Mouse (Mus musculus) layer of hippocampus, adult 18-20 months (tissue): Measurements from ENCODE around the gene S1pr2. TPM values are rescaled to one million over a fixed set of nuclear protein-coding genes. Genes with fewer than 3 reads are reported as not detected.

Experiments used
- DNase-seq, 2 experiments: peaks; one replicate each; pipeline ENCODE4 v3.0.0; 2022; ENCODE audit warnings: low spot score in 2 of 2
- total RNA-seq, 2 experiments: library from RNA; stranded (reverse); gene quantifications; 2 replicates each; pipeline ENCODE4 v1.2.3; 2021

Gene S1pr2
- total RNA-seq, 2 experiments from 2014 or later = 1.6 to 2.1 TPM

GRCm38 (mm10) chr9:20972141-20972992, 4.2 kb downstream of the S1pr2 start:
- peak; percentile 37 to 69 for DNase-seq

GRCm38 (mm10) chr9:20971751-20972140, 4.8 kb downstream of the S1pr2 start:
- DNase-seq = no peak

GRCm38 (mm10) chr9:20966747-20967146, 9.8 kb downstream of the S1pr2 start:
- DNase-seq = no peak

- no peak for DNase-seq
Measured at GRCm38 (mm10) chr9:20966008-20966407, 10.6 kb downstream of the S1pr2 start.

GRCm38 (mm10) chr9:20965606-20966005, 11.0 kb downstream of the S1pr2 start:
- no peak for DNase-seq

- DNase-seq = no peak
Measured at GRCm38 (mm10) chr9:20961557-20961956, 15.0 kb downstream of the S1pr2 start.

GRCm38 (mm10) chr9:20959430-20959938, 17.1 kb downstream of the S1pr2 start, which contains the start of gene Dnmt1:
Gene Dnmt1, minus strand, starts transcription at chr9:20959888.
- no peak for DNase-seq

GRCm38 (mm10) chr9:20956989-20957388, 19.6 kb downstream of the S1pr2 start:
- DNase-seq = no peak

GRCm38 (mm10) chr9:20952520-20953227, 23.9 kb downstream of the S1pr2 start:
- peak; percentile 97 to 98 for DNase-seq

GRCm38 (mm10) chr9:20951966-20952519, 24.5 kb downstream of the S1pr2 start:
- DNase-seq = no peak

- DNase-seq = no peak
Measured at GRCm38 (mm10) chr9:20951441-20951840, 25.1 kb downstream of the S1pr2 start.

- DNase-seq = no peak
Measured at GRCm38 (mm10) chr9:20950419-20950818, 26.2 kb downstream of the S1pr2 start.

- DNase-seq = no peak
Measured at GRCm38 (mm10) chr9:20946066-20946880, 30.3 kb downstream of the S1pr2 start.

- DNase-seq = no peak
Measured at GRCm38 (mm10) chr9:20944697-20945370, 31.7 kb downstream of the S1pr2 start.

GRCm38 (mm10) chr9:20943911-20944310, 32.7 kb downstream of the S1pr2 start:
- DNase-seq = no peak

- no peak for DNase-seq
Measured at GRCm38 (mm10) chr9:20943396-20943795, 33.2 kb downstream of the S1pr2 start.

- DNase-seq = no peak
Measured at GRCm38 (mm10) chr9:20923258-20923657, 53.3 kb downstream of the S1pr2 start.

- DNase-seq = no peak
Measured at GRCm38 (mm10) chr9:20916160-20916559, 60.4 kb downstream of the S1pr2 start.
